Mouse (Mus musculus) forebrain, embryonic 11.5 days (tissue): ENCODE results near the gene Abcc4. TPM values are rescaled to one million over a fixed set of nuclear protein-coding genes. Genes with fewer than 3 reads are reported as not detected.

Experiments
- ATAC-seq: fragments of 200-750 bp; cut with Nextera tagmentation; replicated peaks from 2 replicates; pipeline ENCODE4 v1.8.0; 2017; ENCODE audit warnings: moderate TSS enrichment; ENCODE audit not compliant: low FRiP score
- DNase-seq: peaks from one replicate; pipeline ENCODE4 v3.0.0-alpha.2; 2017; ENCODE audit warnings: low spot score
- H3K27ac ChIP-seq: fragments of 300-500 bp; sonication (generic); 2 replicates; pipeline ENCODE4 v1.5.1; 2014; ENCODE audit warnings: low read depth, low read length
- H3K27me3 ChIP-seq: fragments of 300-500 bp; sonication (generic); 2 replicates; pipeline ENCODE4 v1.6.1; 2014; ENCODE audit warnings: mild to moderate bottlenecking, low read length, mixed read lengths; ENCODE audit not compliant: control insufficient read depth, insufficient read depth
- H3K36me3 ChIP-seq: fragments of 300-500 bp; sonication (generic); 2 replicates; pipeline ENCODE4 v1.6.1; 2014; ENCODE audit warnings: mild to moderate bottlenecking, low read length, moderate library complexity, mixed read lengths; ENCODE audit not compliant: control insufficient read depth, insufficient read depth
- H3K4me1 ChIP-seq: fragments of 300-500 bp; sonication (generic); replicated peaks from 2 replicates; pipeline ENCODE4 v1.6.1; 2014; ENCODE audit warnings: low read length, mixed read lengths; ENCODE audit not compliant: control insufficient read depth, insufficient read depth
- H3K4me2 ChIP-seq: fragments of 300-500 bp; sonication (generic); 2 replicates; pipeline ENCODE4 v1.6.1; 2014; ENCODE audit warnings: low read depth, mild to moderate bottlenecking, low read length, moderate library complexity, mixed read lengths; ENCODE audit not compliant: severe bottlenecking
- H3K4me3 ChIP-seq: fragments of 300-500 bp; sonication (generic); 2 replicates; pipeline ENCODE4 v1.5.1; 2014; ENCODE audit warnings: low read depth, low read length
- H3K9ac ChIP-seq: fragments of 300-500 bp; sonication (generic); 2 replicates; pipeline ENCODE4 v1.6.1; 2014; ENCODE audit warnings: low read length
- H3K9me3 ChIP-seq: fragments of 300-500 bp; sonication (generic); 2 replicates; pipeline ENCODE4 v1.6.1; 2016; ENCODE audit warnings: low read length, mixed read lengths; ENCODE audit not compliant: control insufficient read depth
- WGBS: fragments of 180-500 bp; shearing (Covaris S2); extraction: QIAGEN DNeasy Blood & Tissue Kit; methylation state at CpG from one replicate; pipeline ENCODE4 v1.1.7; 2014; 5-methylcytosine and 5-hydroxymethylcytosine counted together
- polyA plus RNA-seq: library from polyadenylated mRNA; unstranded; fragments of >200 nt; fragmentation: Nextera tagmentation; extraction: Ambion mirVana; gene quantifications from 2 replicates; pipeline ENCODE4 v1.2.1, GENCODE M21; 2014

Gene Abcc4
- polyA plus RNA-seq, 1 experiment from 2014 or later = 4.0 TPM

GRCm38 (mm10) chr14:118491708-118492107 lies 214.3 kb downstream of the Abcc4 start:
- H3K9ac ChIP-seq = no peak overlapping the region
- H3K36me3 ChIP-seq = no peaks in the 10 kb centered on the region
- no peak for DNase-seq
- H3K4me3 ChIP-seq = no peak overlapping the region
- 55% methylated on average over 6 of the region's 6 CpGs for WGBS
- H3K4me2 ChIP-seq = no peak overlapping the region; the same call in 1 of the 2 replicates
- H3K9me3 ChIP-seq = peaks cover 2% of the 10 kb centered on the region; the same call in 1 of the 2 replicates
- no peak overlapping the region for H3K27ac ChIP-seq
- no peaks in the 10 kb centered on the region for H3K27me3 ChIP-seq
- ATAC-seq = 0 out of 2 replicates have a peak, but pooled peaks have one; percentile 5
- peaks cover 6% of the 10 kb centered on the region; the same call in 1 of the 2 replicates for H3K4me1 ChIP-seq

DNA sequence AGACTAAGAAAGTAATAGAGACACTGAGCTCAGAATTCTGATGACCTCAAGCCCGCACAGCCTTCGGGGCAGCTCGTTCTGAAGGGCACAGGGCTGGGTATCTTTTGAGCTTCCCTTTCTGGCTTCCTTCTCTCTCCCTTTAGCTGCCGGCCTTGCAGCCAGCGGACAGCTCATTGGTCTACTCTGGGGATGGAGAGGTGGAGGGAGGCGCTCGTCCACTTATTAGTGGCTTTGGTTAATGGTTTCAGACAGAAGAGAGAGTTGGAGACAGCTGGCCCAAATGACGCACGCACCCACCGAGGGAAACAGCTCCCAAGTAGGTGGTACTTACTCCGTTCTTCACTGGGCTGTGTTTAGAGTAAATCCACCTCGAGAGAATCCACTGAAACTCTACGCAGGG lies 214.7 kb downstream of the Abcc4 start:
- Histone ChIP-seq H3K27me3 (no peaks in the 10 kb centered on the region), H3K9me3 (peaks cover 2% of the 10 kb centered on the region; the same call in 1 of the 2 replicates), H3K4me3 (no peak overlapping the region), H3K36me3 (no peaks in the 10 kb centered on the region), H3K9ac (peak overlapping the region; percentile 8; the same call in 1 of the 2 replicates), H3K4me1 (peaks cover 6% of the 10 kb centered on the region; the same call in 1 of the 2 replicates), H3K4me2 (peak overlapping the region; percentile 37), H3K27ac (no peak overlapping the region)
- ATAC-seq (peak; percentile 53; the same call in 1 of the 2 replicates), DNase-seq (peak; percentile 65)
- WGBS = 19% methylated on average over 13 of the region's 13 CpGs

DNA sequence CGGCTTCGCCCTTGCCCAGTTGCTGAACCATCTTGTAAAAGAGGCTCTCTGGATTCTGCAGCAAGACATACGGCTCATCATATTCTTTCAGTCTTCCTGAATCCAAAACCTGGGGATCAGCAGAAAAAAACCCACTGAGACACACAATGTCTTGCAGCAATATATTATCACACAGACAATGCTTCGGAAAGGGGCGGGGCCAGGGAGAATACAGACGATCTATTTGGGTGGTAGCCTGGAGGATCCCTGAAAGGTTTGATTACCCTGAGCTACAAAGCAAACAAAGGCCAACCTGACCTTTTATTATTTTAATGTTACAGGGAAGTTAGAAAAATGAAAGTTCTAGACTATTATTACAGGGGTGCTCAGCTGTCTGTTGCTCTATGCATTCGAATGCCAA lies 215.5 kb downstream of the Abcc4 start:
- 71% methylated on average over 7 of the region's 7 CpGs for WGBS
- no peak for ATAC-seq
- Histone ChIP-seq H3K9me3 (peaks cover 2% of the 10 kb centered on the region; the same call in 1 of the 2 replicates), H3K4me2 (no peak overlapping the region), H3K4me3 (no peak overlapping the region), H3K27ac (no peak overlapping the region), H3K27me3 (no peaks in the 10 kb centered on the region), H3K36me3 (no peaks in the 10 kb centered on the region), H3K9ac (no peak overlapping the region), H3K4me1 (peaks cover 6% of the 10 kb centered on the region; the same call in 1 of the 2 replicates)
- DNase-seq = no peak

- no peaks in the 10 kb centered on the region for H3K27me3 ChIP-seq
- no peaks in the 10 kb centered on the region for H3K36me3 ChIP-seq
- ATAC-seq (peak; percentile 73), DNase-seq (no peak)
- H3K4me1 ChIP-seq = peaks cover 6% of the 10 kb centered on the region; the same call in 1 of the 2 replicates
- no peak overlapping the region for H3K9ac ChIP-seq
- no peak overlapping the region for H3K4me3 ChIP-seq
- H3K4me2 ChIP-seq = no peak overlapping the region
- H3K9me3 ChIP-seq = no peaks in the 10 kb centered on the region
- 48% methylated on average over 11 of the region's 11 CpGs for WGBS
- H3K27ac ChIP-seq = no peak overlapping the region
Measured at GRCm38 (mm10) chr14:118486349-118486748, 219.7 kb downstream of the Abcc4 start.

GRCm38 (mm10) chr14:118485646-118486045 lies 220.4 kb downstream of the Abcc4 start:
- no peaks in the 10 kb centered on the region for H3K36me3 ChIP-seq

DNA sequence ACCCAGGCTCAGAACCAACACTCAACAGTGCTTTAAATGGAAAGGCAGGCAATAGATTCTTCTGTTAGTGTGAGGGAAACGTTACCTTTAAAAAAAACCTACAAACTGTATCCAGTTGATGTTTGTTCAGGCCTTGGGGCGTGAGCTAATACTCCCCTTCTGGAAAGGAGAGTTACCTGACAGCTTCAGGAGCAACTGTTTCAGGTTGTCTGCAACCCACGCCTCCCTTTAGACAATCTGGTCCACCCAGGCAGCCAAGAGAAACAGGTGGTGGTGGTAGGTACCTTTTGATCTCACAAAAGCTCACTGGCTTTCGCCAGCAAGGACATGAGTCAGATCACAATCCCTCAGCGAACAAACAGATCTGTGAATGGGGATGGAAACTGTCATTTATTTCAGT lies 223.7 kb downstream of the Abcc4 start:
- WGBS = 85% methylated on average over 5 of the region's 5 CpGs
- H3K27me3 ChIP-seq = no peaks in the 10 kb centered on the region; the same call in 1 of the 2 replicates
- no peak overlapping the region for H3K9ac ChIP-seq
- H3K4me1 ChIP-seq = no peaks in the 10 kb centered on the region
- H3K4me3 ChIP-seq = no peak overlapping the region
- ATAC-seq = no peak
- no peak overlapping the region for H3K27ac ChIP-seq
- no peaks in the 10 kb centered on the region for H3K9me3 ChIP-seq
- no peak for DNase-seq
- no peak overlapping the region for H3K4me2 ChIP-seq
- no peaks in the 10 kb centered on the region for H3K36me3 ChIP-seq

More at GRCm38 (mm10) chr14:118485646-118486045, 220.4 kb downstream of the Abcc4 start:
- Histone ChIP-seq H3K4me2 (no peak overlapping the region), H3K9me3 (no peaks in the 10 kb centered on the region), H3K27ac (no peak overlapping the region), H3K27me3 (no peaks in the 10 kb centered on the region), H3K4me1 (peaks cover 2% of the 10 kb centered on the region; the same call in 1 of the 2 replicates), H3K9ac (no peak overlapping the region), H3K4me3 (no peak overlapping the region)
- 97% methylated on average over 6 of the region's 6 CpGs for WGBS
- no peak for DNase-seq
- ATAC-seq = no peak

DNA sequence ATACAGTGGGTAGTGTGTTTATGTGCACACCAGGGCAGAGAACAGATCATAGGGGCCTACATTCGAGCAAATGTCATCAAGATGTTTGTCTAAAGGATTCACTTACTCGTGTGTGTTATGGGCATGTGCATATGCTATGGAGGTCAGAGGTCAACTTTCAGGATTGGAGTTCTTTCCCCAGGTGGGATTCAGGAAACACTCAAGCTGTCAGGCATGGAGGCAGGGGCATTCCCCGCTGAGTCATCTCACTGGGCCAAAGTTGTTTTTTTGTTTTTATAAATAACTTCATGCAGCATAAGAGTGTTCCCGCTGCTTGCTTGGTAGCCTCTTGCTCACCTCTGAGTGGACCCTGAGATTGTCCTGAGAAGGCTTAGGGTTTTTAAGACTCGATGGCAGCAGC lies 224.2 kb downstream of the Abcc4 start:
- H3K9me3 ChIP-seq = no peaks in the 10 kb centered on the region; the same call in 1 of the 2 replicates
- H3K4me2 ChIP-seq = no peak overlapping the region
- WGBS = 83% methylated on average over 5 of the region's 5 CpGs
- no peaks in the 10 kb centered on the region; the same call in none of the 2 replicates for H3K27me3 ChIP-seq
- H3K9ac ChIP-seq = no peak overlapping the region
- no peaks in the 10 kb centered on the region for H3K4me1 ChIP-seq
- no peak overlapping the region for H3K27ac ChIP-seq
- ATAC-seq (no peak), DNase-seq (no peak)
- H3K4me3 ChIP-seq = no peak overlapping the region
- H3K36me3 ChIP-seq = no peaks in the 10 kb centered on the region

DNA sequence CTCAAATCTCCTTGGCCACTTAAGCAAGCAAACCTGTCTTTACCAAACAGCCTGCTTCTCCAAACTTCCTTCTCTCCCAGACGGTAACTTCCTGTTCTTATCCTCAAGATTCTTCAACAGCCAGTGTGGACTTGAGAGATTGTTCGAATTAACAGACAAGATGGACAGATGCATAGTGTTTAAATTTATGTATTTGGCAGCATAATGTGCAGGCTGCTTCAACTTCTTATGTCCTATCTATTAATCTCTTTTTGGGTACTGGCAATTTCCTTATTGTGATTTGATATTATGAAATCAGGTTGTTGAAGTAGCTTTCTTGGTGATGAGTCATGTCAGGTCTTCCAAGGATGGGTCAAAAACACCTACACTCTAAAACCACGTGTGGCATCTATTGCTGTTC lies 229.7 kb downstream of the Abcc4 start:
- 93% methylated on average over 3 of the region's 3 CpGs for WGBS
- H3K4me2 ChIP-seq = no peak overlapping the region
- H3K27me3 ChIP-seq = peaks cover 3% of the 10 kb centered on the region
- no peak for DNase-seq
- no peaks in the 10 kb centered on the region for H3K36me3 ChIP-seq
- no peak overlapping the region for H3K4me3 ChIP-seq
- H3K27ac ChIP-seq = no peak overlapping the region
- H3K9ac ChIP-seq = no peak overlapping the region
- H3K9me3 ChIP-seq = peaks cover 2% of the 10 kb centered on the region; the same call in 1 of the 2 replicates
- no peak for ATAC-seq
- peaks cover 5% of the 10 kb centered on the region; the same call in 1 of the 2 replicates for H3K4me1 ChIP-seq

DNA sequence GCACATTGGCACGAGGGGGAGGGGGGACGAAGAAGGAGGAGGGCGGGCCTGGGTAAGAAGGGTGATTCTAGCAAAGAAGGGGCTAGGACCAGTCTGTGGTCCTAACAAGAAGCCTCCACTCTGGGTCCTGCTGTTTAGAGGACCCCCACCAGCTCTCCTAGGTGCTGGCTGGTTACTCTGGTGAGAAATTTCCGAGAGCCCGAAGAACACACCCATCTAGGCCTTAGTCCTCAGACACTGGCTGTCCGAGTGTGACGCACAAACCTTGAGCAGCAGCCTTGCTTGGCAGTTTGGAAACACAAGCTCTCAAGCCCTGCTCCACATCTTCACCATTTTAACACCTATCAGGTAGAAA lies 230.9 kb downstream of the Abcc4 start:
- DNase-seq (no peak), ATAC-seq (0 out of 2 replicates have a peak, but pooled peaks have one; percentile 19)
- Histone ChIP-seq H3K27me3 (peaks cover 5% of the 10 kb centered on the region), H3K4me3 (no peak overlapping the region), H3K9ac (no peak overlapping the region), H3K4me1 (peaks cover 5% of the 10 kb centered on the region; the same call in 1 of the 2 replicates), H3K4me2 (peak overlapping the region; percentile 92; the same call in 1 of the 2 replicates), H3K9me3 (peaks cover 2% of the 10 kb centered on the region; the same call in 1 of the 2 replicates), H3K27ac (no peak overlapping the region), H3K36me3 (no peaks in the 10 kb centered on the region)
- 49% methylated on average over 7 of the region's 7 CpGs for WGBS
